Mouse (Mus musculus) gastrocnemius, postnatal 10 days (tissue): ENCODE data around the gene Egfr. TPM values are rescaled to one million over a fixed set of nuclear protein-coding genes. Genes with fewer than 3 reads are reported as not detected.
A peak's percentile ranks its signal among the peaks of the same experiment; 100 is the strongest.

Source experiments
- DNase-seq: peaks from one replicate; pipeline ENCODE4 v3.0.0; 2021; ENCODE audit warnings: mixed read lengths
- total RNA-seq, 2 experiments: library from RNA; stranded (reverse); gene quantifications; 2 replicates each; pipeline ENCODE4 v1.2.3; 2021

Gene Egfr
- total RNA-seq, 2 experiments from 2014 or later: 24.3 to 25.4 TPM

GRCm38 (mm10) chr11:16776967-16777366 is 25.0 kb downstream of the Egfr start:
- DNase-seq: no peak

GRCm38 (mm10) chr11:16781604-16782003 is 29.6 kb downstream of the Egfr start:
- no peak for DNase-seq

GRCm38 (mm10) chr11:16783926-16784659 is 32.1 kb downstream of the Egfr start:
- no peak for DNase-seq

GRCm38 (mm10) chr11:16792638-16793585 is 40.9 kb downstream of the Egfr start:
- DNase-seq: no peak

GRCm38 (mm10) chr11:16795012-16795411 is 43.0 kb downstream of the Egfr start:
- DNase-seq: no peak

- no peak for DNase-seq
Measured at GRCm38 (mm10) chr11:16795513-16795912, 43.5 kb downstream of the Egfr start.

- no peak for DNase-seq
Measured at GRCm38 (mm10) chr11:16797456-16797855, 45.5 kb downstream of the Egfr start.

- no peak for DNase-seq
Measured at GRCm38 (mm10) chr11:16798136-16798535, 46.1 kb downstream of the Egfr start.

- peak; percentile 18 for DNase-seq
Measured at GRCm38 (mm10) chr11:16800507-16800906, 48.5 kb downstream of the Egfr start.

GRCm38 (mm10) chr11:16802668-16803067 is 50.7 kb downstream of the Egfr start:
- no peak for DNase-seq

GRCm38 (mm10) chr11:16804016-16804415 is 52.0 kb downstream of the Egfr start:
- DNase-seq: no peak

GRCm38 (mm10) chr11:16805886-16806285 is 53.9 kb downstream of the Egfr start:
- no peak for DNase-seq

GRCm38 (mm10) chr11:16809161-16809967 is 57.4 kb downstream of the Egfr start:
- DNase-seq: no peak

GRCm38 (mm10) chr11:16810086-16810485 is 58.1 kb downstream of the Egfr start:
- DNase-seq: no peak

GRCm38 (mm10) chr11:16813298-16813697 is 61.3 kb downstream of the Egfr start:
- no peak for DNase-seq

- peak; percentile 48 for DNase-seq
Measured at GRCm38 (mm10) chr11:16816414-16816813, 64.4 kb downstream of the Egfr start.

- DNase-seq: no peak
Measured at GRCm38 (mm10) chr11:16817336-16818034, 65.5 kb downstream of the Egfr start.

- DNase-seq: no peak
Measured at GRCm38 (mm10) chr11:16819424-16819823, 67.4 kb downstream of the Egfr start.

- no peak for DNase-seq
Measured at GRCm38 (mm10) chr11:16820138-16820537, 68.1 kb downstream of the Egfr start.

- no peak for DNase-seq
Measured at GRCm38 (mm10) chr11:16821668-16822254, 69.8 kb downstream of the Egfr start.

GRCm38 (mm10) chr11:16823830-16824545 is 72.0 kb downstream of the Egfr start:
- no peak for DNase-seq
